Mouse (Mus musculus): Measurements from ENCODE around the gene Dnajc7. TPM values are rescaled to one million over a fixed set of nuclear protein-coding genes. Genes with fewer than 3 reads are reported as not detected.
A peak's percentile ranks its signal among the peaks of the same experiment; 100 is the strongest.
"Not testable (repeated sequence)": the region's sequence is repeated elsewhere in the genome, so short reads cannot be mapped to it uniquely, and the experiment has no call there.

Dnajc7 gene
- polyA plus RNA-seq, 1 experiment from 2014 or later: 96.1 TPM

DNA sequence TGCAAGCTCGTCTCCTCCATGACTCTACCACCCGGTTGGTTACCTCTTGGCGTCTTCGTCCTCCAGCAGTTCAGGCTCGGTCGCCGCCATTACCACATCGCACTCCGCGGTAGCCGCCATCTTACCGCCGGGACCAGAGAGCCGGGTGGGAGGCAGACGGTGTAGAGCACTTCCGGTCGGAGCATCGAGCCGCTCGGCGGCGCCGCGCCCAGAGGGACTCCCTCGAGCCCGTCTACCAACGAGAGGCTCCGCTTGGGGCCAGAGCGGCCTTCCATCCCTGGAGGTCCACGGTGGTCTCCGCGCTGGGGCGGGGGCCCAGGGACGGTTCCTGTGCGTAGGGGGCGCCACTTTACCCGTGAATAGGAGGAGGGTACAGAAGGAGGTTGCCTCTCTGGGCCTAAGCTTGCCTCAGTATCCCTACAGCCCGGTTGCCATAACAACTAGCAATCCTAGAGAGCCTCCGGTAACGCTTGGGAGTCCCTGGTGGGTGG lies 438 bp downstream of the Dnajc7 start:
- H3K9me3 ChIP-seq (ENCODE audit: control insufficient read depth, low read length): no peaks in the 10 kb centered on the region
- H3K4me3 ChIP-seq (ENCODE audit: low read depth, low read length): peak overlapping the region; percentile 91
- ATAC-seq (ENCODE audit: low FRiP score) (peak; percentile 97), DNase-seq (ENCODE audit: low spot score, missing footprints) (peak; percentile 99)
- H3K36me3 ChIP-seq (ENCODE audit: control insufficient read depth, insufficient read depth, low read length): peaks cover 4% of the 10 kb centered on the region
- WGBS: 0% methylated on average over 40 of the region's 40 CpGs
- peaks cover 22% of the 10 kb centered on the region for H3K4me1 ChIP-seq (ENCODE audit: control insufficient read depth, insufficient read depth, low read length)
- H3K4me2 ChIP-seq: peak overlapping the region; percentile 84
- H3K9ac ChIP-seq (ENCODE audit: low read length): peak overlapping the region; percentile 96
- no peaks in the 10 kb centered on the region for H3K27me3 ChIP-seq (ENCODE audit: control insufficient read depth, insufficient read depth, low read length)
- peak overlapping the region; percentile 70 for H3K27ac ChIP-seq (ENCODE audit: low read depth, low read length)

DNA sequence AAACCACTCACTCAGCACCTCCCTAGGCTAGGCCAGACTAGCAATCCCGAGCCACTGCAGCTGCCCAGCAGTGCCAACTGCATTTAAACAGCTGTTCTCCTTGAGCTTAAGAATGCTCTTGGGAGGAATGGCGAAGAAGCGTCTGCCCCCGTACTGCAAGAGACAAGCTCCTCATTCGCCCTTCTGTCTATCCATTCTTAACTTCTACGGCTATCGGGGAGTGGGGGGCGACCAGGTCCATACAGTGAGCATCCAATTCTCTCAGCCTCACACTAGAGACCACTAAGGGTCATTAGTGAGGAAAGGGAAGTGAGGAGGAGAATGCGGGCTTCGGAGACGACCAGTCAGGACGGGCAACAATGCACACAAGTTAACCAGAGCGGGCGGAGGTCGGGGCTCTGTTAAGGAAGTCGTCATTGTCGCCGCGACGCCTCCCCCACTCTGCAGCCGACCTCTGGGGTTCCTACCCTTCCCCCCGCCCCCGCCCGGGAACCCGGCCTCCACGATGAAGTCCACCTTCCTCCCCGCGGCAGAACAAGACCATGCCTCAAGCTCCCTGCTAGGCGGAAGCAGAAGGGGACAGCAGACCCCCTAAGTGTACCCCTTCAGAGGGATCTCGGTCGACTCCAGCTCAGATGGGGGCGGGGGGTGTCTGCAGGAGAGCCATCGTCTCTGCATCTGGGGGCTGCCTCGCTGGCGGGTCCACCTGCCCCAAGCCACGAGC lies 1.0 kb downstream of the Dnajc7 start, which contains the start of gene Nkiras2:
Nkiras2 (plus strand) TSS at position 484 of the 724 bp plus-strand sequence.
- WGBS: under 1% methylated on average over 36 of the region's 36 CpGs
- Histone ChIP-seq H3K4me1 (ENCODE audit: control insufficient read depth, insufficient read depth, low read length) (peaks cover 20% of the 10 kb centered on the region), H3K9me3 (ENCODE audit: control insufficient read depth, low read length) (no peaks in the 10 kb centered on the region), H3K27ac (ENCODE audit: low read depth, low read length) (peak within 1 kb of the TSS; percentile 70), H3K36me3 (ENCODE audit: control insufficient read depth, insufficient read depth, low read length) (peaks cover 4% of the 10 kb centered on the region), H3K9ac (ENCODE audit: low read length) (peak within 1 kb of the TSS; percentile 96), H3K27me3 (ENCODE audit: control insufficient read depth, insufficient read depth, low read length) (no peaks in the 10 kb centered on the region), H3K4me3 (ENCODE audit: low read depth, low read length) (peak within 1 kb of the TSS; percentile 91), H3K4me2 (peak within 1 kb of the TSS; percentile 84)
- peak; percentile 95 for DNase-seq (ENCODE audit: low spot score, missing footprints)
- ATAC-seq (ENCODE audit: low FRiP score): peak; percentile 73

DNA sequence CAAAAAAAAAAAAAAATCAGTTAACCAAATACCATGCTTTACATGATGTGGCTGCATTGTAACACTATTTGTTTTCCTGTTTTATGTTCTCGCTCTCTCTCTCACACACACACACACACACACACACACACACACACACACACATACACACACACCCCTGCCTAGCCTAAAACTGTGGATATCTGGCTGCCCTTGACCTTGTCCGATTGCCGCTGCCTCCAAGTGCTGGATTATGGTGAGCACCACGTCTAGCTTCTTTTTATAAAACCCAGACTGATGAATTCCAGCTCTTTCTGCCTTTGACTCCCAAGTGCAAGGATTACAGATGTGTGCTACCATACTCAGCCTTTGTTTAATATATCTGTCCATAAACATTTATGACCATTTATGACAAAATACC lies 2.5 kb downstream of the Dnajc7 start:
- no peaks in the 10 kb centered on the region for H3K27me3 ChIP-seq (ENCODE audit: control insufficient read depth, insufficient read depth, low read length)
- ATAC-seq (ENCODE audit: low FRiP score) (no peak), DNase-seq (ENCODE audit: low spot score, missing footprints) (no peak)
- no peak overlapping the region for H3K9ac ChIP-seq (ENCODE audit: low read length)
- H3K4me3 ChIP-seq (ENCODE audit: low read depth, low read length): no peak overlapping the region
- H3K9me3 ChIP-seq (ENCODE audit: control insufficient read depth, low read length): no peaks in the 10 kb centered on the region
- peaks cover 4% of the 10 kb centered on the region for H3K36me3 ChIP-seq (ENCODE audit: control insufficient read depth, insufficient read depth, low read length)
- H3K4me2 ChIP-seq: no peak overlapping the region
- H3K27ac ChIP-seq (ENCODE audit: low read depth, low read length): no peak overlapping the region
- WGBS: 92% methylated on average over 4 of the region's 4 CpGs
- H3K4me1 ChIP-seq (ENCODE audit: control insufficient read depth, insufficient read depth, low read length): peaks cover 14% of the 10 kb centered on the region

DNA sequence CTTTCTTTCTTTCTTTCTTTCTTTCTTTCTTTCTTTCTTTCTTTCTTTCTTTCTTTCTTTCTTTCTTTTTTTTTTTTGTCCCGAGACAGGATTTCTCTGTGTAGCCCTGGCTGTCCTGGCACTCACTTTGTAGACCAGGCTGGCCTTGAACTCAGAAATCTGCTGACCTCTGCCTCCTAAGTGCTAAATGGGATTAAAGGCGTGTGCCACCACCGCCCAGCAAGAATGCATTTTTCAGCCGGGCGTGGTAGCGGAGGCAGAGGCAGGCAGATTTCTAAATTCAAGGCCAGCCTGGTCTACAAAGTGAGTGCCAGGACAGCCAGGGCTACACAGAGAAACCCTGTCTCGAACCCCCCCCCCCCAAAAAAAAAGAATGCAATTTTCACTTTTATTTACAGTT lies 3.1 kb downstream of the Dnajc7 start:
- not testable (repeated sequence) for ATAC-seq (ENCODE audit: low FRiP score); H3K36me3 ChIP-seq (ENCODE audit: control insufficient read depth, insufficient read depth, low read length); H3K27me3 ChIP-seq (ENCODE audit: control insufficient read depth, insufficient read depth, low read length); H3K4me3 ChIP-seq (ENCODE audit: low read depth, low read length); H3K27ac ChIP-seq (ENCODE audit: low read depth, low read length); DNase-seq (ENCODE audit: low spot score, missing footprints); H3K4me2 ChIP-seq; H3K9ac ChIP-seq (ENCODE audit: low read length); H3K9me3 ChIP-seq (ENCODE audit: control insufficient read depth, low read length)
- peaks cover 14% of the 10 kb centered on the region for H3K4me1 ChIP-seq (ENCODE audit: control insufficient read depth, insufficient read depth, low read length)
- 92% methylated on average over 7 of the region's 7 CpGs for WGBS

DNA sequence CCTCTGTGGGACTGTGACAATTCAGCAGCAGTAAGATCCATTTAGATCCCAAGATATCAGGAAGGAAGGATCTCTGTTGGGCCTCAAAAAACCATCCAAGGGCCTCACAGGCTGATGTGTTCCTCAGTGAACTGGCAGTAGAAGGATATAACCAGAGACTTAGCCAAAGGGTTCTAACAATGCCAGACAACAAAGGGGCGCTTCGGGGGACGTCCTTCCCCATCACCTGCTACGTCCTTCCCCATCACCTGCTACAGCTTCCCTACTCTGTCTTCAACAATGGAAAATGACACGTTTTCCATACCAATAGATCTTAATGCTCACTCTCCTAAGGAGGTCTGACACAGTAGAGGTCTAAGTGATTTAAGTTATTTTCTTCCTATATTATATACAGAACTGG lies 3.6 kb downstream of the Dnajc7 start:
- DNase-seq (ENCODE audit: low spot score, missing footprints) (no peak), ATAC-seq (ENCODE audit: low FRiP score) (no peak)
- Histone ChIP-seq H3K36me3 (ENCODE audit: control insufficient read depth, insufficient read depth, low read length) (peaks cover 4% of the 10 kb centered on the region), H3K27me3 (ENCODE audit: control insufficient read depth, insufficient read depth, low read length) (no peaks in the 10 kb centered on the region), H3K9ac (ENCODE audit: low read length) (no peak overlapping the region), H3K9me3 (ENCODE audit: control insufficient read depth, low read length) (no peaks in the 10 kb centered on the region), H3K4me3 (ENCODE audit: low read depth, low read length) (no peak overlapping the region), H3K4me2 (no peak overlapping the region), H3K27ac (ENCODE audit: low read depth, low read length) (no peak overlapping the region), H3K4me1 (ENCODE audit: control insufficient read depth, insufficient read depth, low read length) (peaks cover 14% of the 10 kb centered on the region)
- 90% methylated on average over 5 of the region's 5 CpGs for WGBS

DNA sequence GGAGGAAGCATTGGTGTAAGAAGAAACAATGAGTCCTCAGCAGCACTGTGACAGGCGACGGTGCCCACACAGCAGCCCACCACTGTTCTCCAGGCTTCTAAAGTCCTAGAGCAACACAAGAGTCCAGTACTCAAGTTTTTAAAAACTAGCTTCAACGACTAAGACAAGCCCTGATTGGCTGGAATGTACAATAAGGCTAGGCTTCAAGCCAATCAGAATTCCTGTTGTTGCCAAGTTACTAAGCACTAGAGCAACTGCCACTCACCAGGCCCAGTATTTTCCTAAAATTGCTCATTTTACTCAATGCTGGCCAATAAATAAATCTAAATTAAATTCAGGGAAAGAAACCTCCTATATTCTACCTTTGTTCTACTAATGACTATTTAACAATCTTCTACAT lies 6.7 kb downstream of the Dnajc7 start:
- peaks cover 4% of the 10 kb centered on the region for H3K36me3 ChIP-seq (ENCODE audit: control insufficient read depth, insufficient read depth, low read length)
- no peak overlapping the region for H3K27ac ChIP-seq (ENCODE audit: low read depth, low read length)
- H3K9me3 ChIP-seq (ENCODE audit: control insufficient read depth, low read length): no peaks in the 10 kb centered on the region
- DNase-seq (ENCODE audit: low spot score, missing footprints) (no peak), ATAC-seq (ENCODE audit: low FRiP score) (no peak)
- H3K27me3 ChIP-seq (ENCODE audit: control insufficient read depth, insufficient read depth, low read length): no peaks in the 10 kb centered on the region
- H3K4me1 ChIP-seq (ENCODE audit: control insufficient read depth, insufficient read depth, low read length): peaks cover 7% of the 10 kb centered on the region
- no peak overlapping the region for H3K9ac ChIP-seq (ENCODE audit: low read length)
- WGBS: 94% methylated on average over 3 of the region's 3 CpGs
- no peak overlapping the region for H3K4me2 ChIP-seq
- H3K4me3 ChIP-seq (ENCODE audit: low read depth, low read length): no peak overlapping the region

DNA sequence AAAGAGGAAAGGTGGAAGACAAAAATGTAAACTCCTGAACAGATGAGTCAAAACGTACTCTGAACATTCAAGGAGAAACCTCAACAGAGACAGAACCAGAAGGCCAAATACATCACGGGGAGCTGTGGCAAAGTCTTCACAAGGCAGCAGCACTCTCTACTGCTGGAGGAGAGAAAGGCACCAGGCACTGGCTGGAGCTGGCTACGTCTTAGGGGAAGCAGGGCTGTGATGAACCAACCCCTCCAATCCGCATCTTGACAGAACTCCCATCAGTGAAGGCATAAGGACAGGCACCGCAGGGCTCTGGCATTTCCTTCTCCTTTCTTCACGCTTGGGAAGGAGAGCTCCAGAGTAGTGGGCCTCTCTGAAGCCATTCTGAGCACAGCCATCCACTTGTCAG lies 8.3 kb downstream of the Dnajc7 start:
- 88% methylated on average over 6 of the region's 6 CpGs for WGBS
- DNase-seq (ENCODE audit: low spot score, missing footprints) (no peak), ATAC-seq (ENCODE audit: low FRiP score) (no peak)
- Histone ChIP-seq H3K4me2 (no peak overlapping the region), H3K9ac (ENCODE audit: low read length) (no peak overlapping the region), H3K9me3 (ENCODE audit: control insufficient read depth, low read length) (no peaks in the 10 kb centered on the region), H3K27me3 (ENCODE audit: control insufficient read depth, insufficient read depth, low read length) (no peaks in the 10 kb centered on the region), H3K4me1 (ENCODE audit: control insufficient read depth, insufficient read depth, low read length) (no peaks in the 10 kb centered on the region), H3K36me3 (ENCODE audit: control insufficient read depth, insufficient read depth, low read length) (peaks cover 4% of the 10 kb centered on the region), H3K27ac (ENCODE audit: low read depth, low read length) (no peak overlapping the region), H3K4me3 (ENCODE audit: low read depth, low read length) (no peak overlapping the region)

DNA sequence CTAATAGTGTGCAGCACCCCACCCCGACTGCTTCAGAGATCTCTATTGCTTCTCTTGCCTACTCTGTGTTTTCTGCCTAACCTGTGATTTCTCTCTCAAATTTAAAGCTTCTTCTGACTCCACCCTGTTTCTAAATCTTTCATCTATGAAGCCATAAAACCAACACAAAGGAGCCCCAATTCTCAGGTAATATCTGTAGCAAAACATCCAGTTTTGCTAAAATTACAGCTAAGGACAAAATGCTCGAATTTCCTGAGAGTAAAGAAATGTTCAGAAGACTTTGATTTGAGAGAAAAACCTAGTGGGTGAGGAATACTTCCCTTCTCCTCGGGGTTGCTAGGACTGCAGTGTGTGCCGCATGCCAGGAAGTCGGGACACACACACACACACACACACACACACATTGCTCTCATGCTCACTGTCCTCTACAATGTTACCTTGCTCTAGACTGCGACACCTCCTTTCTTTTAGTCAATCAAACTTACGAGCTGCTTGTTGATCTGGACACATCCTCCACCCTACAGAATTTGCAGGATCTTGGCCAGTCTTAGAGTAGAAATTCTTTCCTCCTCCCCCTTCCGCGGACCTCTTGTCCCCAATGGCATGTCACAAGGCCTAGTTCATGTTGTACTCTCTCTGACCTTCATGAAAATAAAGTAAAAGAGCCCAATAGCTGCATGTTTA lies 9.8 kb downstream of the Dnajc7 start:
- Histone ChIP-seq H3K27me3 (ENCODE audit: control insufficient read depth, insufficient read depth, low read length) (no peaks in the 10 kb centered on the region), H3K4me1 (ENCODE audit: control insufficient read depth, insufficient read depth, low read length) (no peaks in the 10 kb centered on the region), H3K9ac (ENCODE audit: low read length) (no peak overlapping the region), H3K9me3 (ENCODE audit: control insufficient read depth, low read length) (no peaks in the 10 kb centered on the region), H3K4me3 (ENCODE audit: low read depth, low read length) (no peak overlapping the region), H3K27ac (ENCODE audit: low read depth, low read length) (no peak overlapping the region), H3K36me3 (ENCODE audit: control insufficient read depth, insufficient read depth, low read length) (no peaks in the 10 kb centered on the region; the same call in 1 of the 2 replicates), H3K4me2 (no peak overlapping the region)
- no peak for DNase-seq (ENCODE audit: low spot score, missing footprints)
- WGBS: 90% methylated on average over 9 of the region's 9 CpGs
- ATAC-seq (ENCODE audit: low FRiP score): no peak

DNA sequence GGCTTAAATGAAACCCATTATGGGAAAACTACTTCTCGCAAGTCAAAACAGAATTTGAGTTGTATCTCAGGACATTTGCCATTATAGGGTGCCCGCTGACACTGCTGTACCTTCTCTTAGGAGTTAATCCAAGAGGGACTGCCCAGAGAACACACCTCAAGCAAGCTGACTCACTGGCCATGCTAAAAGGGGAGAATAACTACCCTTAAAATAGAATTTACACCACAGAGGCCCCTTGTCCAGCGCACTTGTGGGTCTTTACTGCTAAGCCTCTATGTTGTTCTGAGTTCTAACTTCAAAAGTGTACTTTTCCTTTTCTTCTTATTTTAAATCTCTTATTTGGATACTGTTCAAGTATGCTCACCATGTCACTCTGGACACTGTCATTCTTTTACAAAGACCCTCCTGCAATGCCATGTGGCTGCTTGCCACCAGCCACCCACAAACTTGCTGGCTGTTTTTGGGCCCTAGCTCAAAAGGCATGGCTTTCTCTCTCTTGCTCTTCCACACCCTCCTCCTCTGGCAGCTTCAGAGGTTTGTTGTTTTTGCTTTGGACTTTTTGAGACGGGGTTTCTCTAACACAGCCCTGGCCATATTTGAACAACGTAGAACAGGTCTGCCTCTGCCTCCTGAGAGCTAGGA lies 10.5 kb downstream of the Dnajc7 start:
- H3K27me3 ChIP-seq (ENCODE audit: control insufficient read depth, insufficient read depth, low read length): no peaks in the 10 kb centered on the region
- H3K4me1 ChIP-seq (ENCODE audit: control insufficient read depth, insufficient read depth, low read length): 0 out of 2 replicates have a peak, but pooled peaks cover 1% of the 10 kb centered on the region
- no peak overlapping the region for H3K4me2 ChIP-seq
- H3K4me3 ChIP-seq (ENCODE audit: low read depth, low read length): no peak overlapping the region
- no peak overlapping the region for H3K9ac ChIP-seq (ENCODE audit: low read length)
- DNase-seq (ENCODE audit: low spot score, missing footprints) (no peak), ATAC-seq (ENCODE audit: low FRiP score) (no peak)
- H3K27ac ChIP-seq (ENCODE audit: low read depth, low read length): no peak overlapping the region
- no peaks in the 10 kb centered on the region; the same call in 1 of the 2 replicates for H3K36me3 ChIP-seq (ENCODE audit: control insufficient read depth, insufficient read depth, low read length)
- no peaks in the 10 kb centered on the region for H3K9me3 ChIP-seq (ENCODE audit: control insufficient read depth, low read length)
- WGBS: 92% methylated on average over 5 of the region's 5 CpGs
